Mouse (Mus musculus) layer of hippocampus, postnatal 36 days (tissue): ENCODE measurements around the gene Il9. TPM values are rescaled to one million over a fixed set of nuclear protein-coding genes. Genes with fewer than 3 reads are reported as not detected.

ENCODE experiments used
- DNase-seq, 2 experiments: peaks; one replicate each; pipeline ENCODE4 v3.0.0; 2022
- total RNA-seq, 2 experiments: library from RNA; stranded (reverse); gene quantifications; 2 replicates each; pipeline ENCODE4 v1.2.3; 2021

Il9 gene
- total RNA-seq, 2 experiments from 2014 or later = not detected

DNA sequence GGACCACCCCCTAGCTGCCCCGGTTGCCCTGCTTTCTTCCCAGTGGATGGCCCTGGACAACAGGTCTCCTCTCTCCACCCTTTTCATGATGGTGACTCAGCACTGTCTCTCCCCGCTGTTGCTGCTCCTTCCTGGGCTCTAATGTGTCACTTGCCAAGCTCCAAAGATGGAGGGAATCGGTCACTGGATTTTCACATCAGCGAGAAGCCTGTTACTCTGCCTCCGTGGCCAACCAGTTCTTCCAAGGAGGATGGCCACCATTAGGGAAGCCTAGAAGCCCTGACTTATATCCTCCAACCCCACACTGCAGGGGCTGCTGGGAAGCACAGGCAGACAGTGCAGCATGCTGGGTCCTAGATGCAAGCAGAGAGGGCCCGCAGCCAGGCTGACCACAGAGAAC lies 10.8 kb downstream of the Il9 start:
- no peak for DNase-seq

GRCm38 (mm10) chr13:56468536-56468935 lies 13.5 kb downstream of the Il9 start:
- DNase-seq = no peak

DNA sequence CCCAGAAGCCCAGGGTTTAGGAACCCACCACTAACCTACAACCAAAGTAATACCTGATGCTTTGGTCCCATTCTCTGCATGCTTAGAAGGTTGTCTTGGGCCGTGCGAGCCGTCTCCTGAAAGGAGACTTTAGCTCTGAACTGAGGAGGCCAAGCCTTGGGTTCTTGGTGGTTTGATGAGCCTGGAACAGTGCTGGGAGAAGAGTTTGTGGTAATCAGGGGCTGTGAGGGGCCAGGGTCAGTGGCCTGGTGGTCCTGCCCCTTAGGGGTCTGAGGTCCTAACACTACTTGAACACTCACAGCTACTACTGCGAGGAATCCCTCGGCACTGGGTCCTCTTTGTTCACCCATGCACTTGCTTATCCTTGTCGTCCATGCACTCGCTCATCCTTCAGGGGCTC lies 14.3 kb downstream of the Il9 start:
- DNase-seq = no peak

DNA sequence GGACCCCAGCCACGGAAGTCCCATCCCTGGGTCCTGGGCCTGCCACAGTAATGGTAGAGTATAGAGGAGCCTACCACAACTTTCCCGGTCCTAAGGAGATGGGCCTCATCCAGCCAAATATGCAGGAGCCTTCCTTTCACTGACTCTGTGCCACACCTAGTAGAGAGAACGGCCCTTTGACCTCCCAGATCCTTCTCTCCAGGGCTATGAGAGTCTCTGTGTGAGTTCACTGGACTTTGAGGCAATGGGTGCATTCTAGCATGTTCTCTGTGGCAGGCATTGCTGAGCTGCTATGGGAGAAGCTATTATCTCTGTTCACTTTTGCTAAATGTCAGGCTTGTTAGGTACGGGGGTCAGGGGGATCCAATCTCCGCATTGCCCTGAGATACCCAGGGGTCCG lies 18.3 kb downstream of the Il9 start:
- DNase-seq = no peak

- DNase-seq = no peak
Observed at GRCm38 (mm10) chr13:56463261-56463660, 18.8 kb downstream of the Il9 start.

- DNase-seq = no peak
Observed at GRCm38 (mm10) chr13:56462791-56463190, 19.3 kb downstream of the Il9 start.

- DNase-seq = no peak
Observed at GRCm38 (mm10) chr13:56461460-56461859, 20.6 kb downstream of the Il9 start.

DNA sequence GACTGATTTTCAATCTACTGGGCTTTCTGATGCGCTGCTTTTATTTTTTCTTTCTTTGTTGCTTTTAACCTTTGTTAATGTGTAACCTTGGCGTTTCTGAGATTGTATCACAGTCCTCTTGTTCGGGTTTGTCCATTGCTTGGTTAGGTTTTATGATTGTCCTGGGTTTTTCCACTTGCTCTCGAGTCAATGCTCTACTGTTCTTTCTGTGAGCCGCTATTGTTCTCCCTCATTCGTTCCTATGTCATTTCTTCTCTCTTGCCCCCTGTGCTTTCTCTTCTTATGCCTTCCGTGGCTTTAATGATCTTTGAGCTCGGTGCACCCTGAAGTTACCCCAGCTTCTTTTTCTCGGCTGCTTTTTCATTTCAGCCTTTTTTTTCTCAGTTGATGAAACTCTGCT lies 24.0 kb downstream of the Il9 start:
- no peak for DNase-seq

- no peak for DNase-seq
Observed at GRCm38 (mm10) chr13:56450035-56450434, 32.0 kb downstream of the Il9 start.

- DNase-seq = no peak
Observed at GRCm38 (mm10) chr13:56449239-56450030, 32.6 kb downstream of the Il9 start.

DNA sequence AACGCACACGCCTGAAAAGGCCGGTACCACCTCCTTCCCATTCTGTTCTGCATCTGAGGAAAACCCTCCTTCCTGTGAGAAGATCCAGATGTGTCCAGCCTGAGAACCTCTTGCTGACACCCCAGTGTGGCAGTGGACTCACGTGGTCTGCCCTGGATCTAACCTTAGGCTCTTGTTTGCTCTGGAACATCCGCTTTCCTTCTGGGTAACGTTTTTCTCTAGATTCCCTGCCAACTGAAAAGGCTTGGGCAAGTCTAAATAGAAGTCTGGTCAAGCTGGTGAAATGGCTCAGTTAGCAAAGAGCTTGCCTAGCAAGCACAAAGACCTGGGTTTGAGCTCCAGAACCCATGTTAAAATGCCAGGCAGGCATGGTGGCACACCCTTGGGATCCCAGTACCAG lies 37.0 kb downstream of the Il9 start:
- no peak for DNase-seq

DNA sequence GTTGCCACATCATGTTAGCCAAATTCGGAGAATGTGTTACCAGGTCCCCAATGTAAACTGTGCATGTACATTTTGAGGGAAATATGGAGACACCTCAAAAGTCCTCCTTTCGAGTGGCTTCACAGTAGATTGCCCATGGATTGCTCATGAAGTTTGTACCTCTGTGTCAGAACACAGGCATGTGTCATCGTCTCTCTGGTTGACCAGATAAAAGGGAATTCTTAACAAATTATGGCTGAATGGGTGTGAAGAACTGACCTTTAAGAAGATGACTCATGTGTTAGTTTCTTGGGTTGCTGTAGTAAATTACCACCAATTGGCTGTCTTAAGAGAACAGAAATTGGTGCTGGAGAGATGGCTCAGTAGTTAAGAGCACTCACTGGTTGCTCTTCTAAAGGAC lies 37.9 kb downstream of the Il9 start:
- no peak for DNase-seq

DNA sequence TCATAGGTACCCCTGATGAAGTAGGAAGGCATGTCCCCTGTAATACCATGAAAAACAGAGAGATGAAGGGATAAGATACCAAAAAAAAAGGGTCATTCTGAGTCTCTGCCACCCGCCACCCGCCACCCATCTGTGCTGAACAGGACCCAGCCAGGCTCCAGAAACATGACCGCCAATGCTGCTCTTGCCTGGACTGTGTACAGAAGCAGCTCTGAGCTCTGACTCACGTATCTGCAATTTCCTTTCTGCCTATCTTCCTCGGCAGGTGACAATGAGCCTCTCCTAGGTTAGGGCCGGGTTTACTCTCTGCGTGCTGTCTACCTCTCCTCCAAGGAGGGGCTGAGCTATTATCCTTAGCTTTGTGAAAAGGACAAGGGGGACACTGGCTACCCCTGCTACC lies 38.6 kb downstream of the Il9 start:
- DNase-seq = no peak

DNA sequence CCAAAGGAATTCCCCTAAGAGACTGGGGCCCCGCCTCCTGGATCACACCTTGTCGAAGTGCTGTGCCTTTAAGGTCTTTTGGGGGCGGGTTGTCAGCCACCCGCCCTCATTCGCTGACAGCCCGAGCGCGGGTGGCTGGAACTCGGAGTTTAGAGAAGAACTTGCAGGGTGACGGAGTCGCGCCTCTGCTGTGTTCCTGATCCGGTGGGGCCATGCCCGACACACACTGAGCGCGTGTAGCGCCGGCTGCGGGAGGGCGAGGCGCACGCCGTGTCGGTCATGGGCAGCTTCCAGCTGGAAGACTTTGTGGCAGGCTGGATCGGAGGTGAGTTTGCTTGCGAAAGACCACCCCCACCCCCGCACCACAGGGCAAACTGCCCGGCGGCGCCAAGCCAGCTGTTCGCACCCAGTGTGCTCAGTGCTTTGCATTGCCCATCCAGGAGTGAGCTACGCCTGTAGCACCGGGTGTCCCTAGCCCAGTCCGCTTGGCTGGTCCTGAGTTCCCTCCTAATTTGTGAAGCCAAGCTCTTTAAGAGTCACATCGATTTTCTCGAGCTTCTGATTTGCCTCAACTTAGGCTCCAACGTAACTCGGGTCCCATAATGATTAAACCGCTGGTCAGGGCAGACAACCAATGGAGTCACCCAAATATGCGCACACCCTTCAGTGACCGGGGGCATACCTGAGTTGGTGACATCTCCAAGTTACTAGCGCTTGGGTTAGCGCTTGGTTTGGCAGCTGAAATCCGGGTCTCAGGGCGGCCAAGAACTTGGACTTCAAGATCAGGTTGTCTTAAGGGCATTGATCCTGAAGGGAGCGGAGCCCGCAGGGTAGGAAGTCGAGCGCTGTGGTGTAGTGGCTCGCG lies 43.6 kb downstream of the Il9 start, which contains the start of gene Slc25a48:
Gene Slc25a48 (plus strand): TSS at position 145 of the 865 bp plus-strand sequence.
- DNase-seq = no peak

- DNase-seq = no peak
Observed at GRCm38 (mm10) chr13:56435615-56436287, 46.3 kb downstream of the Il9 start.

GRCm38 (mm10) chr13:56434311-56434751 lies 47.7 kb downstream of the Il9 start:
- no peak for DNase-seq

DNA sequence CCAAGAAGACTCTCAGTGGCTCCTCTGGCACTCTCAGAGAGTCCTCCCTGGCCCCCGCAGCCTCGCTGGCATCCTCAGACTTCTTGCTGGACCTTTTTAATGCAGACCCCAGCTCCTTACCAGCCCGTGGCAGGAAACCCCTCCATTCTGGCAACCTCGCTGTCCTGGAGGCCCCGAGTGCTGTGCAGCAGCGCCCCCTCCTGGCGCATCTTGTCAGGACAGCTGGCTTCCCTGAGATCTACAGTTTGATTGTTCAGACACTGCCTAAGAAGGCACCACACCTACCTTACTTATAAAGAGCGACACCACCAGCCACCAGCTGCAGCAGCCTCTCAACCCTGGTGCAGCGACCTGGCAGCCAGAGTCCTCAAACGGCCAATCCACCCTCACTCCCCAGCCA lies 48.6 kb downstream of the Il9 start:
- DNase-seq = peak; percentile 50 to 58

GRCm38 (mm10) chr13:56432496-56432895 lies 49.5 kb downstream of the Il9 start:
- DNase-seq = no peak

Other genes starting within 250 kb of the Il9 start
- gene Neurog1, start 230.1 kb downstream of the Il9 start, total RNA-seq = under 1 TPM; 0.23 to 0.27 TPM
- gene Cxcl14, start 185.7 kb downstream of the Il9 start, total RNA-seq = 100 to 1,000 TPM; 121 to 127 TPM
- gene Gm3045, start 55.7 kb downstream of the Il9 start, total RNA-seq = not detected
- under 1 TPM in 1 of 2 experiments, not detected in 1; 0.10 TPM for gene Slc25a48, start 43.9 kb downstream of the Il9 start, total RNA-seq
- gene Fbxl21, start 40.2 kb upstream of the Il9 start, total RNA-seq = 1 to 10 TPM; 5.1 to 6.1 TPM
- gene Lect2, start 66.3 kb upstream of the Il9 start, total RNA-seq = not detected
- 1 to 10 TPM; 2.8 to 3.4 TPM for gene Tgfbi, start 127.3 kb upstream of the Il9 start, total RNA-seq
- gene Smad5, start 220.8 kb upstream of the Il9 start, total RNA-seq = 10 to 100 TPM; 26.5 to 32.7 TPM